Mouse (Mus musculus) bone marrow, adult 2 months (tissue): Measurements from ENCODE around the gene Fam131a. TPM values are rescaled to one million over a fixed set of nuclear protein-coding genes. Genes with fewer than 3 reads are reported as not detected.
A peak's percentile ranks its signal among the peaks of the same experiment; 100 is the strongest.

ENCODE experiments used
- H3K27ac ChIP-seq: fragments of 200-500 bp; 2 replicates; pipeline ENCODE4 v1.5.1; 2012; ENCODE audit warnings: low read depth, mild to moderate bottlenecking, control low read depth, inconsistent platforms, low read length; ENCODE audit not compliant: control insufficient read depth, poor library complexity, insufficient read depth
- H3K4me1 ChIP-seq: fragments of 200-500 bp; 2 replicates; pipeline ENCODE4 v1.6.1; 2011; ENCODE audit warnings: low read length; ENCODE audit not compliant: control insufficient read depth, insufficient read depth
- H3K4me3 ChIP-seq: fragments of 200-500 bp; replicated peaks from 2 replicates; pipeline ENCODE3; 2011; ENCODE audit warnings: mild to moderate bottlenecking, low read depth, low read length, control low read depth; ENCODE audit not compliant: control insufficient read depth
- CTCF ChIP-seq: fragments of 200-500 bp; IDR thresholded peaks from 2 replicates; pipeline ENCODE4 v1.5.1; 2011; ENCODE audit warnings: low read length, control low read depth; ENCODE audit not compliant: control insufficient read depth, insufficient read depth
- POLR2A ChIP-seq: fragments of 200-500 bp; IDR thresholded peaks from 2 replicates; pipeline ENCODE4 v1.6.1; 2011; ENCODE audit warnings: low read depth, mild to moderate bottlenecking, control low read depth, low read length, borderline replicate concordance; ENCODE audit not compliant: control insufficient read depth
- WGBS: fragments of 180-500 bp; shearing (Covaris S2); methylation state at CpG from one replicate; pipeline ENCODE4 v1.1.7; 2018; 5-methylcytosine and 5-hydroxymethylcytosine counted together
- polyA plus RNA-seq: library from polyadenylated mRNA; stranded (reverse); fragments of >200 nt; gene quantifications from 2 replicates; pipeline ENCODE4 v1.2.4, GENCODE M21; 2011; ENCODE audit warnings: low replicate concordance; ENCODE audit not compliant: missing spikeins, insufficient read depth, insufficient read length

Fam131a gene
- polyA plus RNA-seq, 1 experiment, result 7.0 TPM

GRCm38 (mm10) chr16:20702522-20702893 is 9.5 kb downstream of the Fam131a start:
- no peaks in the 10 kb centered on the region; the same call in 1 of the 2 replicates for H3K4me1 ChIP-seq
- 30% methylated on average over 8 of the region's 8 CpGs for WGBS
- no peak overlapping the region for H3K27ac ChIP-seq
- H3K4me3 ChIP-seq, result no peak overlapping the region
- TF ChIP-seq CTCF (peak; percentile 50; the same call in 1 of the 2 replicates), POLR2A (no peak)

- TF ChIP-seq POLR2A, result no peak
- no peak for TF ChIP-seq CTCF
- H3K4me3 ChIP-seq, result no peak overlapping the region
- 93% methylated on average over 10 of the region's 10 CpGs for WGBS
- H3K4me1 ChIP-seq, result no peaks in the 10 kb centered on the region; the same call in 1 of the 2 replicates
- H3K27ac ChIP-seq, result no peak overlapping the region
These were observed 10.0 kb downstream of the Fam131a start for GRCm38 (mm10) chr16:20703071-20703470.

DNA sequence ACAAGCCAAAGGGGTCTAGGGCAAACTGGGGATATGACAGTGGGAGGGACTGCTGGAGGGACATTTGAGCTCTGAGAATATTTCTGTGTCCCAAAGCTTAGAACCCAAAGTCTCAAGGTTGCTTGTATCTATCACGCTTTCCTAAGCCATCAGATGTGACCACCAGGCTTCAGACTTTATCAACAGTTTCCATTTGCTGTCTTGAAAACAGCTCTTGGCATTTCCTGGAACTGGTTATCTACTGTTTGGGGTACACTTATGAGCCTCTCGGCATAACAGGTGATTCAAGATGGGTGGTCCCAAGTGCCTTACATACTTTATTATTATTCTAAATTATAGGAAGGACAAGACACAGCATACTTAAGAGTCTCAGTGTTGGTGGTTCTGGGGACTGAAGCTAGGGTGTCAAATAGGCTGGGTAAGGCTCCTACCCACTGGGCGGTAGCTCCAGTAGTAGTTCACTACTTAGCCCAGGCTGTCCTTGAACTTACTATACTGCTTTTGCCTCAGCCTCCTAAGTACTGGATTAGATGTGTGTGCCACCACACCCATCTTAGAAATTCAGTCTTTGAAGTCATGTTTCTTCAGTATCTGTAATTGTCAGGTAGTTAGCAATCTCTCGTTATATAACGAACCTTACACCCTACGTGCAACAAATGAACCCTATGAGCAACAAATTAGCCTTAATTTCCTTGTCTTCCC is 10.8 kb downstream of the Fam131a start:
- Histone ChIP-seq H3K4me3 (no peak overlapping the region), H3K27ac (no peak overlapping the region), H3K4me1 (no peaks in the 10 kb centered on the region; the same call in 1 of the 2 replicates)
- TF ChIP-seq POLR2A (no peak), CTCF (no peak)
- 63% methylated on average over 6 of the region's 6 CpGs for WGBS

- Histone ChIP-seq H3K4me1 (no peaks in the 10 kb centered on the region; the same call in 1 of the 2 replicates), H3K27ac (no peak overlapping the region), H3K4me3 (no peak overlapping the region)
- WGBS, result 34% methylated on average over 3 of the region's 3 CpGs
- TF ChIP-seq POLR2A (no peak), CTCF (no peak)
These were observed 12.7 kb downstream of the Fam131a start for GRCm38 (mm10) chr16:20705786-20706185.

DNA sequence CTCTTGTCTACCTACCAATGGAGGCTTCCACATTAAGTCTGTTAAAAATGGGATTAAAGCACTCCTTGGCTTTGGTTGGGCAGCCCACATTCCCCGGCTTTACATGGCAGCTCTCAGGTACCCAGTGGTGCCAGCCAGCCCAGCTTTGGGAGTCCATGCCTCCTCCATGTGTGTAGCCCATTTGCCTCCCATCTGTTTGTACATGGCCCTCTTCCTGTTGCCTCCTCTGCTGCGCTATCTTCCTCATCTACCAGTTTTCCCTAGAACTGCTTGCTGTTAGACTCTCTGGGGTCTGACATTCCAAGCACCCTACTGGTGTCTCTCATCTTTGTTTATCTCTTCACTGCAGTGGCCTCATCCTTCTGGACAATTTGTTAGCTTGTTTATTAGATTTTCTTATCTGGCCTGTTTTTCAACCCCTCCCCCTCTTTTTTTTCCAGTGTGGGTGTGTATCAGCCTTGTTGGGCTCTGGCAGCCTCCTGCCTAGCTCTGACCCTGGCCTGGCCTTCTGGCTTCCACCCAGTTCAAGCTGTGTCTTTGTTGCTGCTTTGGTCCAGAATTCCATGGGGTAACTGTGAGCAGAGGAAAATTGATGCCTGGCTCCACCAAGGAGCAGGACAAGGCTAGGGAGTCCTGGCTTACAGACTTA is 13.5 kb downstream of the Fam131a start:
- TF ChIP-seq POLR2A (no peak), CTCF (no peak)
- WGBS, result 92% methylated on average over 2 of the region's 2 CpGs
- H3K27ac ChIP-seq, result no peak overlapping the region
- no peaks in the 10 kb centered on the region; the same call in 1 of the 2 replicates for H3K4me1 ChIP-seq
- H3K4me3 ChIP-seq, result no peak overlapping the region

- H3K27ac ChIP-seq, result no peak overlapping the region
These were observed 15.3 kb downstream of the Fam131a start for GRCm38 (mm10) chr16:20708220-20708938.

DNA sequence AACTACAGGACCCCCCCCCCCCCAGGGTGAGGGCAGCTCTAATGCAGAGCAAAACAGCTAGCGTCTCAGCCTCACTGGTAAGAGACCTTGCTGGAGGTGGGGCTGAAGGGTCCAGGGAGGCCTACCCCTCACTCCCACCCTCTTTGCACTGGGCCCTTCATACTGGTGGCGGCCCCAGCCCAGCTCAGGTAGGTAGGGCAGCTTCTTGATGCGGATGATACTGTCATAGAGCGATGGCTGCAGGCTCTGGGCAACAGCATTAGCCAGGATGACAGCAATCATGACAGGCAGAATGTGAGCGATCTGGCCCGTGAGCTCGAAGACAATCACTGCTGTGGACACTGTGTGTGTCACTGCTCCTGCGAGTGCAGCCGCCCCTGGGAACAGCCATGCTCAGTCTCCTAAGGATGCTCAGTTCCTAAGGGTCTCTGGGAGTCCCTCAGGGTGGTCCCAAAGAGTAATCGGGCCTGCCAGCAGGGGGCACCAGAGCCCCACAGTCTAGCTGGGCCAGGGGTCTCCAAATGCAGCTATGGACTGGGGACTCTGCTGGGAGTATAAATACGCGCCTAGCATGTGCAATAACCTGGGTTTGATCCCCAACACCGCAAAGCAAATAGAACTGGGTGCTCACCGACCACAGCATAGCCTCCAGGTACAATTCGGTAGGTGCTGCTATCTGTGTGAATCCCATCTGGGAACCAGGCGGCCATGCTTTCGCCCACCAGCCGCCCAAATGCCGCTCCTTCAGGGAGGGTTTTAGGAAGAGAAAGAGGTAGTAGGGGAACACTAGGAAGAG is 16.1 kb downstream of the Fam131a start:
- 83% methylated on average over 19 of the region's 19 CpGs for WGBS
- H3K27ac ChIP-seq, result no peak overlapping the region
- peak; percentile 59 for TF ChIP-seq CTCF
- TF ChIP-seq POLR2A, result no peak
- H3K4me1 ChIP-seq, result no peaks in the 10 kb centered on the region
- H3K4me3 ChIP-seq, result no peak overlapping the region

More at GRCm38 (mm10) chr16:20708220-20708938, 15.3 kb downstream of the Fam131a start:
- no peak for TF ChIP-seq POLR2A
- TF ChIP-seq CTCF, result no peak
- Histone ChIP-seq H3K4me3 (no peak overlapping the region), H3K4me1 (no peaks in the 10 kb centered on the region; the same call in 1 of the 2 replicates)
- 91% methylated on average over 21 of the region's 21 CpGs for WGBS
